23 mouse cellular contexts compared by ENCODE assay signal in genomic region chr4:120089536-120089935, GRCm38 (mm10). TPM values are rescaled to one million over a fixed set of nuclear protein-coding genes. Genes with fewer than 3 reads are reported as not detected.
"Had no signal": no experiment of that assay in that cellular context is flagged by ENCODE, and none has a peak within 500 bp of the region (broad histone marks: within the 10 kb centered on the region; RNA-seq: fewer than 3 reads in every experiment).

No protein-coding gene starts in this region.

- DNase-seq: kidney, adult 8-10 months; kidney, postnatal 4 days; lung, adult 18-20 months; right cerebral cortex, adult 18-20 months; right cerebral cortex, postnatal 4 days; spleen, adult 18-20 months; thymus, adult 2 months; thymus, postnatal 25 days had no signal

- H3K4me2 ChIP-seq: limb, embryonic 13.5 days; midbrain, embryonic 13.5 days; stomach, embryonic 15.5 days had no signal

- H3K9me3 ChIP-seq: limb, embryonic 13.5 days; midbrain, embryonic 13.5 days; stomach, embryonic 15.5 days had no signal

- H3K4me1 ChIP-seq: limb, embryonic 13.5 days; midbrain, embryonic 13.5 days; stomach, embryonic 15.5 days had no signal

- H3K27me3 ChIP-seq: limb, embryonic 13.5 days; midbrain, embryonic 13.5 days; stomach, embryonic 15.5 days had no signal

- H3K4me3 ChIP-seq: left cerebral cortex, adult 2 months; limb, embryonic 13.5 days; midbrain, embryonic 13.5 days; stomach, embryonic 15.5 days had no signal

- H3K9ac ChIP-seq: limb, embryonic 13.5 days; liver, embryonic 14.5 days; midbrain, embryonic 13.5 days; stomach, embryonic 15.5 days had no signal

- ATAC-seq: midbrain, embryonic 13.5 days had no signal

- H3K36me3 ChIP-seq: limb, embryonic 13.5 days; stomach, embryonic 15.5 days had no signal

- H3K27ac ChIP-seq: kidney, postnatal 0 days; left cerebral cortex, adult 2 months; limb, embryonic 13.5 days; liver, embryonic 14.5 days; midbrain, embryonic 13.5 days; stomach, embryonic 15.5 days had no signal

RNA-seq across cellular contexts. Expression of gene AL607142.1, which starts 24.7 kb away (rescaled TPM):
- total RNA-seq: layer of hippocampus, adult 8-10 months; layer of hippocampus, postnatal 25 days; left cerebral cortex, adult 2 months; left cerebral cortex, postnatal 25 days; liver, adult 2 months; midbrain, postnatal 0 days had no signal
- polyA plus RNA-seq: kidney, postnatal 0 days; limb, embryonic 13.5 days; liver, adult 2 months; liver, embryonic 14.5 days; lung, embryonic 16.5 days; midbrain, embryonic 13.5 days; midbrain, postnatal 0 days; neural tube, embryonic 14.5 days; stomach, embryonic 15.5 days; testis, adult 2 months; thymus, adult 2 months; urinary bladder, adult 2 months had no signal
